Mouse (Mus musculus) neutrophil, adult 5-6 weeks (primary cell): ENCODE measurements at regions not wholly inside any gene's neighbourhood (a gene's known extent, or its start where the extent isn't known, plus 50 kb on each side); places are given as distances from the start of the nearest gene placed in this dataset.

Source experiments
- ATAC-seq: fragments of 151-379, 151-347 bp; 2 replicates; pipeline ENCODE4 v1.8.0; 2017; ENCODE audit warnings: mild to moderate bottlenecking, moderate TSS enrichment; ENCODE audit not compliant: insufficient number of reproducible peaks, poor library complexity, low FRiP score, severe bottlenecking; ENCODE audit errors: extremely low read depth

- no peak for ATAC-seq
These were observed 639.2 kb upstream of the Gm11114 start for GRCm38 (mm10) chr9:84673327-84673726.

- no peak for ATAC-seq
These were observed 634.2 kb upstream of the Gm11114 start for GRCm38 (mm10) chr9:84678416-84678815.

GRCm38 (mm10) chr9:84718615-84719191 lies 593.9 kb upstream of the Gm11114 start:
- no peak for ATAC-seq

GRCm38 (mm10) chr9:84719396-84719795 lies 593.2 kb upstream of the Gm11114 start:
- ATAC-seq = no peak

- no peak for ATAC-seq
These were observed 592.1 kb upstream of the Gm11114 start for GRCm38 (mm10) chr9:84720454-84720853.

GRCm38 (mm10) chr9:84739266-84739665 lies 573.3 kb upstream of the Gm11114 start:
- ATAC-seq = no peak

GRCm38 (mm10) chr9:84740336-84740735 lies 572.2 kb upstream of the Gm11114 start:
- no peak for ATAC-seq

- ATAC-seq = no peak
These were observed 558.2 kb upstream of the Gm11114 start for GRCm38 (mm10) chr9:84754332-84754731.

- no peak for ATAC-seq
These were observed 557.7 kb upstream of the Gm11114 start for GRCm38 (mm10) chr9:84754828-84755227.

GRCm38 (mm10) chr9:84774348-84774747 lies 538.2 kb upstream of the Gm11114 start:
- ATAC-seq = no peak

GRCm38 (mm10) chr9:84775190-84775589 lies 537.4 kb upstream of the Gm11114 start:
- ATAC-seq = no peak

GRCm38 (mm10) chr9:84779125-84779524 lies 533.4 kb upstream of the Gm11114 start:
- no peak for ATAC-seq

- ATAC-seq = no peak
These were observed 486.8 kb upstream of the Gm11114 start for GRCm38 (mm10) chr9:84825768-84826167.

GRCm38 (mm10) chr9:84828934-84829333 lies 483.6 kb upstream of the Gm11114 start:
- no peak for ATAC-seq

- ATAC-seq = no peak
These were observed 481.9 kb upstream of the Gm11114 start for GRCm38 (mm10) chr9:84830639-84831038.

GRCm38 (mm10) chr9:84837498-84837897 lies 475.1 kb upstream of the Gm11114 start:
- no peak for ATAC-seq

- ATAC-seq = no peak
These were observed 468.6 kb upstream of the Gm11114 start for GRCm38 (mm10) chr9:84844021-84844420.

GRCm38 (mm10) chr9:84861600-84861999 lies 451.0 kb upstream of the Gm11114 start:
- ATAC-seq = no peak

GRCm38 (mm10) chr9:84863431-84863830 lies 449.1 kb upstream of the Gm11114 start:
- ATAC-seq = no peak

GRCm38 (mm10) chr9:84894148-84894547 lies 418.4 kb upstream of the Gm11114 start:
- no peak for ATAC-seq

GRCm38 (mm10) chr9:84896073-84896472 lies 416.5 kb upstream of the Gm11114 start:
- no peak for ATAC-seq
